Mouse (Mus musculus) liver, postnatal 0 days (tissue): ENCODE data around the gene Lrrc4b.

ENCODE experiments used
- CTCF ChIP-seq: sonication (generic); IDR thresholded peaks from 2 replicates; pipeline ENCODE4 v1.5.1; 2016; ENCODE audit warnings: antibody characterized with exemption, low read depth
- EP300 ChIP-seq: IDR thresholded peaks from 2 replicates; pipeline ENCODE4 v1.6.1; 2016; ENCODE audit warnings: antibody characterized with exemption, low read depth, mild to moderate bottlenecking

GRCm38 (mm10) chr7:44466006-44466887 lies 37.4 kb downstream of the Lrrc4b start:
- TF ChIP-seq CTCF (no peak), EP300 (no peak)
